Mouse (Mus musculus): ENCODE data around the gene Bdkrb2. TPM values are rescaled to one million over a fixed set of nuclear protein-coding genes. Genes with fewer than 3 reads are reported as not detected.
A peak's percentile ranks its signal among the peaks of the same experiment; 100 is the strongest.

The Bdkrb2 gene
- polyA plus RNA-seq, 1 experiment from 2014 or later, result 1.7 TPM

DNA sequence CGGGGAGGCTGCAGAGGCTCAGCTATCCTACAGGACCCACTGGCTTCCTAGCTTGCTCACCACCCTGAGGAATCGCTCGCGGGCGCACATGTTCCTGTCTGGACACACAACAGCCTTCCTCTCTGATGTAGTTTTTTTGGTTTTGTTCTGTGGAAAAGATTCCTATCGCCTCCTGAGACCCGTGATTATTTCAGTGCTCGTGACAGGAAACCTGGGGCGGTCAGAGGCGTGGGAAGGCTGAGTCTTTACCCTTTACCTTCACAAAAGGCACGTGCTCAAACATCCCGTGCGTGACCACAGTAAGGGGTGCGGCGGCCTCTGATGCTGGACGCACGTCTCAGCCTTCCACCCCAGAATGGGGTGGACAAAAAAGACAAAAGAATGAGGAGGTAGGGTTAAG is 17.5 kb downstream of the Bdkrb2 start:
- Histone ChIP-seq H3K27ac (ENCODE audit: low read length) (no peak overlapping the region), H3K27me3 (ENCODE audit: insufficient read depth, low read length) (no peaks in the 10 kb centered on the region), H3K4me3 (ENCODE audit: low read length) (no peak overlapping the region), H3K4me2 (replicated peaks; ENCODE audit: low read depth, low read length) (no peak overlapping the region), H3K36me3 (ENCODE audit: insufficient read depth, low read length) (no peaks in the 10 kb centered on the region), H3K9me3 (ENCODE audit: low read length) (no peaks in the 10 kb centered on the region), H3K9ac (replicated peaks; ENCODE audit: low read length) (no peak overlapping the region), H3K4me1 (ENCODE audit: insufficient read depth, low read length) (peaks cover 17% of the 10 kb centered on the region)
- no peak for ATAC-seq (ENCODE audit: low FRiP score, low TSS enrichment)
- 67% methylated on average over 17 of the region's 17 CpGs for WGBS

DNA sequence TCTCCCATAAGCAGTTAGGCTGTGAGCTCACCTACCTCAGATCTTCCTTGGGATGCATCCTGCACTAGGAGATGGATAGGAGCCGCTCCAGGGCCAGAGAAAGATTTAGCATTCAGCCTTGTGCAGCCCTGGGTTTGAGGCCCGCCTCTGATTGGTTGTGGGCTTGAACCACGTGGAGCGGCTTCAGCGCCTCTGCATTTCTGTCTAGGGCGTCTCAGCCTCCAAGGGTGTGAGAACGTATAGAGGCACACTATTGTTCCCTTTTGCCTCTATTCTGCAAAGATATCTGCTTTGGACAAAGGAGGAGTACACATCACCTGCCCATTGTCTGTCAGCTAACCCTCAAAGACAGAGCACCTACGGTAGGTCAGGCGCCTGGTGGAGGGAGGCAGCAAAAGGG is 19.5 kb downstream of the Bdkrb2 start:
- Histone ChIP-seq H3K9ac (replicated peaks; ENCODE audit: low read length) (no peak overlapping the region), H3K4me1 (ENCODE audit: insufficient read depth, low read length) (peaks cover 17% of the 10 kb centered on the region), H3K4me3 (ENCODE audit: low read length) (no peak overlapping the region), H3K4me2 (replicated peaks; ENCODE audit: low read depth, low read length) (no peak overlapping the region), H3K36me3 (ENCODE audit: insufficient read depth, low read length) (no peaks in the 10 kb centered on the region), H3K27ac (ENCODE audit: low read length) (no peak overlapping the region), H3K9me3 (ENCODE audit: low read length) (no peaks in the 10 kb centered on the region), H3K27me3 (ENCODE audit: insufficient read depth, low read length) (no peaks in the 10 kb centered on the region; the same call in 1 of the 2 replicates)
- ATAC-seq (ENCODE audit: low FRiP score, low TSS enrichment), result no peak
- 66% methylated on average over 9 of the region's 9 CpGs for WGBS

DNA sequence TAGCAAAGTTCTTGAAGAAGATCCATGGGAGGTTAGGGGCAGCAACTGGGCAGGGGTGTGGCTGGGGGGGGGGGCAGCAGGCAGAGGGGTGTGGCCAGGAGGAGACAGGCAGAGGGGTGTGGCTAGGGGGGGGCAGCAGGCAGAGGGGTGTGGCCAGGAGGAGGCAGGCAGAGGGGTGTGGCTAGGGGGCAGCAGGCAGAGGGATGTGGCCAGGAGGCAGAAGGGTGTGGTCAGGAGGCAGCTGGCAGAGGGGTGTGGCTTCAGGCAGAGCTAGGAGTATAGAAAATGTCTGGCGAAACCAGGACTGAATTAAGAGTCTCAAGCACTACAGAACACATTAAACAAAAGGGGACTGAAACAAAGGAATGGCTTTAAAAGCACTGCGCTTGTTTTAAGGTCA is 20.5 kb downstream of the Bdkrb2 start:
- WGBS, result 14% methylated on average over 2 of the region's 2 CpGs
- H3K36me3 ChIP-seq (ENCODE audit: insufficient read depth, low read length), result no peaks in the 10 kb centered on the region
- peak; percentile 44; the same call in 1 of the 2 replicates for ATAC-seq (ENCODE audit: low FRiP score, low TSS enrichment)
- H3K27ac ChIP-seq (ENCODE audit: low read length), result no peak overlapping the region
- H3K4me2 ChIP-seq (replicated peaks; ENCODE audit: low read depth, low read length), result no peak overlapping the region
- no peak overlapping the region for H3K9ac ChIP-seq (replicated peaks; ENCODE audit: low read length)
- H3K4me1 ChIP-seq (ENCODE audit: insufficient read depth, low read length), result peaks cover 17% of the 10 kb centered on the region
- H3K4me3 ChIP-seq (ENCODE audit: low read length), result no peak overlapping the region
- H3K27me3 ChIP-seq (ENCODE audit: insufficient read depth, low read length), result no peaks in the 10 kb centered on the region; the same call in 1 of the 2 replicates
- H3K9me3 ChIP-seq (ENCODE audit: low read length), result no peaks in the 10 kb centered on the region

DNA sequence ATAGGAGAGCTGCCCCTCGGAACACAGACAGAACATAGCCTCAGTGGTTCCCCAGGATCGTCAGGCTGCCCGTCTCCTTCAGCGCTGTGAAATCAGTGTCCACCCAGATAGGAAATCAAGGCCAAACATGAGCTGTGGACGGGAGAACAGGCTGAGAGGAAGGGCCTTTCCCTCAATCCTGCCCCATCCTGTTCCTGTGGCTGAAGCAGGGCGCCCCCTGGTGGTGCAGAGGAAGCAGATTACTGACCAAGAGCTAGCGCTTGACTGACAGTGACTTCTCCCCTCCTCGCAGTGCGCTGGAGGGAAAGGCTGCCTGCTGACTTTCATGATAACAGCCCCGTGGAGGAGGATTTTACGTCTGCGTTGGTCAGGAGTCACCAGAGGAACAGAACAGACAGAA is 21.8 kb downstream of the Bdkrb2 start:
- H3K4me2 ChIP-seq (replicated peaks; ENCODE audit: low read depth, low read length), result no peak overlapping the region
- H3K36me3 ChIP-seq (ENCODE audit: insufficient read depth, low read length), result no peaks in the 10 kb centered on the region
- H3K27me3 ChIP-seq (ENCODE audit: insufficient read depth, low read length), result no peaks in the 10 kb centered on the region; the same call in 1 of the 2 replicates
- no peak overlapping the region for H3K4me3 ChIP-seq (ENCODE audit: low read length)
- H3K4me1 ChIP-seq (ENCODE audit: insufficient read depth, low read length), result peaks cover 16% of the 10 kb centered on the region
- no peak overlapping the region for H3K27ac ChIP-seq (ENCODE audit: low read length)
- H3K9ac ChIP-seq (replicated peaks; ENCODE audit: low read length), result 0 out of 2 replicates have a peak overlapping the region, but pooled peaks have one; percentile 4
- peak; percentile 69 for ATAC-seq (ENCODE audit: low FRiP score, low TSS enrichment)
- 16% methylated on average over 12 of the region's 12 CpGs for WGBS
- no peaks in the 10 kb centered on the region for H3K9me3 ChIP-seq (ENCODE audit: low read length)

DNA sequence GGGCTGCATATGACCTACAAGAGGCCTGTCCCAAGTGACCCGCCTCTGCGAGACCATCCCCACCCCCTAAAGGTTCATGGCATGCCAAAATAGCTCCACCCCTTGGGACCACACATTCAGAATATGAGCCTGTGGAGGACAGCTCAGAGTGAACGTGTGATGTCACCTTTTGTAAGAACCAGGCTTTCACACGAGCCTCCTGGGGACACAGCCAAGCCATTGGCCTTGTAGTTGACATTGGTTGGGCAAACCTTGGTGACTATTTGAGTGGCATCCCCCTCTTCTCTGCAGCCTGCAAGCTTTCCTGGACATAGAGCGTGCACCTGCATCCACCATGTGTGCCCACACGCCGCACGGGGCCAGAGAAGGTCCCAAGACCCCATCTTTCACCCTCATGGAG is 24.5 kb downstream of the Bdkrb2 start:
- 89% methylated on average over 8 of the region's 8 CpGs for WGBS
- Histone ChIP-seq H3K27ac (ENCODE audit: low read length) (no peak overlapping the region), H3K36me3 (ENCODE audit: insufficient read depth, low read length) (no peaks in the 10 kb centered on the region), H3K4me3 (ENCODE audit: low read length) (no peak overlapping the region), H3K27me3 (ENCODE audit: insufficient read depth, low read length) (no peaks in the 10 kb centered on the region; the same call in 1 of the 2 replicates), H3K9ac (replicated peaks; ENCODE audit: low read length) (no peak overlapping the region), H3K4me2 (replicated peaks; ENCODE audit: low read depth, low read length) (no peak overlapping the region), H3K9me3 (ENCODE audit: low read length) (no peaks in the 10 kb centered on the region), H3K4me1 (ENCODE audit: insufficient read depth, low read length) (peaks cover 10% of the 10 kb centered on the region)
- no peak for ATAC-seq (ENCODE audit: low FRiP score, low TSS enrichment)

DNA sequence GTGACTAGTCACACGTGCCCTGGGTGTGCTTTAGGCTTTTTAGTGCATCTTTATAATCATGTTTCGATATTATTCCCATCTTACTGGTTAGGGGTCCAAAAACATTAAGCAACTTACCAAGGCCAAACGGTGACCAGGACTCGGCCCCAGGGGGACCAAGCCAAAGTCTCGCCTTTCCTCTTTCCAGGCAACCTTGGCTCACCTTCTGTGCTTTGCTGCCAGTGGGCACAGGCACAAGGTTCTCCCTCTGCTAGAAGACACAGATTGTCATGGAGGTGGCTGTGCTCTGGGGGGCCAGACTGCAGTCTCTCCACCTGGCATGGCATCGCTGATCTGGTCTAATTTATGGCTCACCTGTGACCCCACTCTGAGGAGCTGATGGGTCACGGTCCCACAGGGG is 27.8 kb downstream of the Bdkrb2 start:
- 67% methylated on average over 7 of the region's 7 CpGs for WGBS
- no peak for ATAC-seq (ENCODE audit: low FRiP score, low TSS enrichment)

DNA sequence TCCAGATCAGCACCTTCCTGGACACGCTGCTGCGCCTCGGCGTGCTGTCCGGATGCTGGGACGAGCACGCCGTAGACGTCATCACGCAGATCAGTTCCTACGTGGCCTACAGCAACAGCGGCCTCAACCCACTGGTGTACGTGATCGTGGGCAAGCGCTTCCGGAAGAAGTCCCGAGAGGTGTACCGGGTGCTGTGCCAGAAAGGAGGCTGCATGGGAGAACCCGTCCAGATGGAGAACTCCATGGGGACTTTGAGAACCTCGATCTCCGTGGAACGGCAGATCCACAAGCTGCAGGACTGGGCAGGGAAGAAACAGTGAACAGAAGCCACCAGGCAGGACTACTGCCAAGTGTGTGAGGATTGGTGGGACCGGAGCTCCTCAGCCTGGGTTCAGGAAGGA is 29.3 kb downstream of the Bdkrb2 start:
- 95% methylated on average over 23 of the region's 23 CpGs for WGBS
- no peak for ATAC-seq (ENCODE audit: low FRiP score, low TSS enrichment)
- Histone ChIP-seq H3K36me3 (ENCODE audit: insufficient read depth, low read length) (no peaks in the 10 kb centered on the region), H3K27ac (ENCODE audit: low read length) (no peak overlapping the region), H3K9ac (replicated peaks; ENCODE audit: low read length) (no peak overlapping the region), H3K4me1 (ENCODE audit: insufficient read depth, low read length) (peaks cover 4% of the 10 kb centered on the region; the same call in 1 of the 2 replicates), H3K9me3 (ENCODE audit: low read length) (no peaks in the 10 kb centered on the region), H3K4me3 (ENCODE audit: low read length) (no peak overlapping the region), H3K4me2 (replicated peaks; ENCODE audit: low read depth, low read length) (no peak overlapping the region), H3K27me3 (ENCODE audit: insufficient read depth, low read length) (no peaks in the 10 kb centered on the region)

More for the DNA sequence above, 27.8 kb downstream of the Bdkrb2 start:
- Histone ChIP-seq H3K36me3 (ENCODE audit: insufficient read depth, low read length) (no peaks in the 10 kb centered on the region), H3K4me2 (replicated peaks; ENCODE audit: low read depth, low read length) (no peak overlapping the region), H3K9me3 (ENCODE audit: low read length) (no peaks in the 10 kb centered on the region), H3K4me3 (ENCODE audit: low read length) (no peak overlapping the region), H3K27ac (ENCODE audit: low read length) (no peak overlapping the region), H3K4me1 (ENCODE audit: insufficient read depth, low read length) (no peaks in the 10 kb centered on the region), H3K27me3 (ENCODE audit: insufficient read depth, low read length) (no peaks in the 10 kb centered on the region; the same call in 1 of the 2 replicates), H3K9ac (replicated peaks; ENCODE audit: low read length) (no peak overlapping the region)

DNA sequence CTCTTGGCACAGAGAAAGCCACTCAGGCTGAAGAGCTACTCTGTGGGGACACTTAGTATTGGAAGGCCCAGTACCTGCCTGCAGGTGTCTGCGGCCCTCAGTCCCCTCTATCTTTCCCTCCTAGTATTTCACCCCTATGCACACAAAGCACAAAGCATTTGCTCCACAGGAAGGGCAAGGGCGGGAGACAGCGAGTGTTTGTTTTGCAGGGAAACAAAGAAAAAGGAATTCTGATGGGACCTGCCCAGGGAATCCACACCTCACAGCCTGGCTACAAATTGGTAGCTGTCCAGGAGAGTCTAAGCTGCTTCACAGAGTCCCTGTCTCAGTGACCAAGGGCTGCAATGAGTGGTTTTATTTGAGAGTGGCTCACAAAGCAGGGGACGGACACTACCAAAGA is 30.4 kb downstream of the Bdkrb2 start:
- no peak overlapping the region for H3K4me2 ChIP-seq (replicated peaks; ENCODE audit: low read depth, low read length)
- H3K9me3 ChIP-seq (ENCODE audit: low read length), result no peaks in the 10 kb centered on the region
- H3K9ac ChIP-seq (replicated peaks; ENCODE audit: low read length), result no peak overlapping the region
- no peak overlapping the region for H3K4me3 ChIP-seq (ENCODE audit: low read length)
- H3K27me3 ChIP-seq (ENCODE audit: insufficient read depth, low read length), result no peaks in the 10 kb centered on the region
- H3K36me3 ChIP-seq (ENCODE audit: insufficient read depth, low read length), result no peaks in the 10 kb centered on the region
- H3K4me1 ChIP-seq (ENCODE audit: insufficient read depth, low read length), result peaks cover 4% of the 10 kb centered on the region; the same call in 1 of the 2 replicates
- WGBS, result 79% methylated on average over 4 of the region's 4 CpGs
- no peak overlapping the region for H3K27ac ChIP-seq (ENCODE audit: low read length)
- ATAC-seq (ENCODE audit: low FRiP score, low TSS enrichment), result no peak

DNA sequence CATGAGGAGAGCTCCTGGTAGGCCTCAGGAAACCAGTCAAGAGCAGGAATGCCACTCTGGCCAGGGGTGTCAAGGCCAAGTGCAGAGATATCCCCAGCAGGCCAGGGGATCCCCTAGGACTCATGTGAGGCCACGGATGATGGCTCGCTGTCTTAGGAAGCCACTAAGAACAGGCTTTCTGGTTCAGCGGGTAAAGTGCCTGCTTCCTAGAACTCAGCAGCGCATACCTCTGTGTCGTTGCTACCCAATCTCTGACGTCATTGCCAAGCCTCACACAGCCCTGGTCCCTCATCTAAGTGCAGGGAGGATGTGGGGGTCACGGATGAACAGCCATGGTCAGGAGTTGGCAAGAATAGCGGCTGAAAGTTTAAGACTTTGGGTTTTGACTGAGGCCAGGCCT is 34.1 kb downstream of the Bdkrb2 start:
- Histone ChIP-seq H3K4me1 (ENCODE audit: insufficient read depth, low read length) (peaks cover 4% of the 10 kb centered on the region; the same call in 1 of the 2 replicates), H3K4me3 (ENCODE audit: low read length) (no peak overlapping the region), H3K27ac (ENCODE audit: low read length) (no peak overlapping the region), H3K27me3 (ENCODE audit: insufficient read depth, low read length) (no peaks in the 10 kb centered on the region), H3K9me3 (ENCODE audit: low read length) (no peaks in the 10 kb centered on the region), H3K9ac (replicated peaks; ENCODE audit: low read length) (no peak overlapping the region), H3K36me3 (ENCODE audit: insufficient read depth, low read length) (no peaks in the 10 kb centered on the region), H3K4me2 (replicated peaks; ENCODE audit: low read depth, low read length) (no peak overlapping the region)
- ATAC-seq (ENCODE audit: low FRiP score, low TSS enrichment), result peak; percentile 49; the same call in 1 of the 2 replicates
- 56% methylated on average over 8 of the region's 8 CpGs for WGBS

DNA sequence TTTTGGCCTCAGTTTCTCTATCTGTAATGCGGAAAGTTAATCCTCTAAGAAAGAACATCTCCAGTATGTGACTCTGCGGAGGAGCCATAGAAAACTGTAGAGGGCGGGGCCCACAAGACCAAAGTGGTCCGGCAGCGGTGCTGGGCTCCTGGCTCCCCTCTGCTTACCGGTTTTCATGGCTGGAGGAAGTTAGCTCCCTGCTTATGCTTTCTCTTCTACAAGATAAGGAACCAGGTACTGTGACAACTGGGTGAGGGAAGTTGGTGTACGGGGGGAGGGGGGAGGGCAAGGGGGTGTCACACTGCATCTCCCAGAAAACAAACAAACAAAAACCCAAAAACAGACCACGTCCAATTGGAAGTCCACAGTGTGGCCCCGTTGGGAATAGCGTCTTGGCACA is 35.5 kb downstream of the Bdkrb2 start:
- no peak for ATAC-seq (ENCODE audit: low FRiP score, low TSS enrichment)
- H3K27me3 ChIP-seq (ENCODE audit: insufficient read depth, low read length), result no peaks in the 10 kb centered on the region

More for the DNA sequence above, 35.5 kb downstream of the Bdkrb2 start:
- Histone ChIP-seq H3K9ac (replicated peaks; ENCODE audit: low read length) (no peak overlapping the region), H3K4me1 (ENCODE audit: insufficient read depth, low read length) (peaks cover 4% of the 10 kb centered on the region; the same call in 1 of the 2 replicates), H3K4me3 (ENCODE audit: low read length) (no peak overlapping the region), H3K27ac (ENCODE audit: low read length) (no peak overlapping the region), H3K36me3 (ENCODE audit: insufficient read depth, low read length) (no peaks in the 10 kb centered on the region), H3K9me3 (ENCODE audit: low read length) (no peaks in the 10 kb centered on the region), H3K4me2 (replicated peaks; ENCODE audit: low read depth, low read length) (no peak overlapping the region)
- WGBS, result 87% methylated on average over 10 of the region's 10 CpGs

Measured in kidney, embryonic 16.5 days (tissue).